Mouse (Mus musculus): Measurements from ENCODE around the gene Iqcf1.

- TF ChIP-seq CTCF (IDR thresholded peaks at IDR 0.05; ENCODE audit: low read depth, low read length) (no peak), POLR2A (IDR thresholded peaks at IDR 0.05; ENCODE audit: borderline replicate concordance, low read depth, low read length) (no peak; the same call in 1 of the 2 replicates)
Measured at GRCm38 (mm10) chr9:106476002-106476923, 23.5 kb upstream of the Iqcf1 start.
